Mouse (Mus musculus) kidney, adult 2 months (tissue): ENCODE measurements around the gene Bak1.

Experiments used
- CTCF ChIP-seq: fragments of 200-500 bp; conservative IDR thresholded peaks from 2 replicates; pipeline ENCODE4 v1.5.1; 2011; ENCODE audit warnings: low read depth, mild to moderate bottlenecking, control low read depth, low read length, moderate library complexity, mixed read lengths; ENCODE audit not compliant: insufficient read depth, insufficient read length
- POLR2A ChIP-seq: fragments of 200-500 bp; IDR thresholded peaks from one replicate; pipeline ENCODE4 v1.6.1; 2011; ENCODE audit warnings: low read depth, low read length, control low read depth

GRCm38 (mm10) chr17:27071630-27072029 lies 42.8 kb upstream of the Bak1 start:
- TF ChIP-seq POLR2A (no peak), CTCF (peak; percentile 45)
